Mouse (Mus musculus) kidney, adult 2 months (tissue): ENCODE measurements around the gene Fancg. TPM values are rescaled to one million over a fixed set of nuclear protein-coding genes. Genes with fewer than 3 reads are reported as not detected.
"Not testable (repeated sequence)": the region's sequence is repeated elsewhere in the genome, so short reads cannot be mapped to it uniquely, and the experiment has no call there.

Experiments used
- DNase-seq: peaks from one replicate; pipeline ENCODE4 v3.0.0; 2021
- H3K27ac ChIP-seq: fragments of 200-500 bp; 2 replicates; pipeline ENCODE4 v1.5.1; 2012; ENCODE audit warnings: low read depth, low read length, control low read depth, inconsistent platforms; ENCODE audit not compliant: insufficient read depth
- H3K27me3 ChIP-seq: fragments of 200-500 bp; replicated peaks from 2 replicates; pipeline ENCODE4 v1.6.1; 2012; ENCODE audit warnings: mild to moderate bottlenecking, moderate library complexity, low read length, inconsistent platforms; ENCODE audit not compliant: control insufficient read depth, insufficient read depth
- H3K36me3 ChIP-seq: fragments of 200-500 bp; 2 replicates; pipeline ENCODE4 v1.6.1; 2012; ENCODE audit warnings: mild to moderate bottlenecking, moderate library complexity, low read length, inconsistent platforms; ENCODE audit not compliant: control insufficient read depth, insufficient read depth
- H3K4me1 ChIP-seq: fragments of 200-500 bp; 2 replicates; pipeline ENCODE4 v1.6.1; 2011; ENCODE audit warnings: low read length; ENCODE audit not compliant: control insufficient read depth, insufficient read depth
- H3K4me3 ChIP-seq: fragments of 200-500 bp; 2 replicates; pipeline ENCODE4 v1.5.1; 2011; ENCODE audit warnings: mild to moderate bottlenecking, low read depth, low read length, control low read depth; ENCODE audit not compliant: insufficient read depth
- CTCF ChIP-seq: fragments of 200-500 bp; conservative IDR thresholded peaks from 2 replicates; pipeline ENCODE4 v1.5.1; 2011; ENCODE audit warnings: low read depth, mild to moderate bottlenecking, control low read depth, low read length, moderate library complexity, mixed read lengths; ENCODE audit not compliant: insufficient read depth, insufficient read length
- POLR2A ChIP-seq: fragments of 200-500 bp; IDR thresholded peaks from one replicate; pipeline ENCODE4 v1.6.1; 2011; ENCODE audit warnings: low read depth, low read length, control low read depth
- WGBS: fragments of 180-500 bp; shearing (Covaris S2); methylation state at CpG from one replicate; pipeline ENCODE4 v1.1.7; 2018; 5-methylcytosine and 5-hydroxymethylcytosine counted together
- polyA plus RNA-seq: library from polyadenylated mRNA; depleted of rRNA; stranded (reverse); fragments of >200 nt; gene quantifications from 2 replicates; pipeline ENCODE4 v1.2.3, GENCODE M21; 2012

Fancg gene
- polyA plus RNA-seq, 1 experiment = 6.8 TPM

GRCm38 (mm10) chr4:43012091-43012490 lies 1.8 kb upstream of the Fancg start:
- TF ChIP-seq POLR2A (no peak), CTCF (no peak)
- Histone ChIP-seq H3K36me3 (no peaks in the 10 kb centered on the region), H3K27me3 (no peaks in the 10 kb centered on the region), H3K4me3 (no peak overlapping the region), H3K4me1 (peaks cover 4% of the 10 kb centered on the region; the same call in 1 of the 2 replicates), H3K27ac (no peak overlapping the region)
- no peak for DNase-seq
- 91% methylated on average over 1 of the region's 1 CpGs for WGBS

GRCm38 (mm10) chr4:43005765-43006164 lies 4.5 kb downstream of the Fancg start:
- WGBS = 50% methylated on average over 2 of the region's 2 CpGs
- TF ChIP-seq CTCF (peak; percentile 39; the same call in 1 of the 2 replicates), POLR2A (no peak)
- Histone ChIP-seq H3K27me3 (no peaks in the 10 kb centered on the region), H3K27ac (no peak overlapping the region), H3K36me3 (no peaks in the 10 kb centered on the region), H3K4me3 (no peak overlapping the region), H3K4me1 (peaks cover 17% of the 10 kb centered on the region; the same call in 1 of the 2 replicates)
- peak; percentile 75 for DNase-seq

- no peak overlapping the region for H3K4me3 ChIP-seq
- H3K4me1 ChIP-seq = peaks cover 20% of the 10 kb centered on the region; the same call in 1 of the 2 replicates
- TF ChIP-seq POLR2A = no peak
- TF ChIP-seq CTCF = no peak
- H3K36me3 ChIP-seq = no peaks in the 10 kb centered on the region
- WGBS = 96% methylated on average over 3 of the region's 3 CpGs
- no peaks in the 10 kb centered on the region for H3K27me3 ChIP-seq
- H3K27ac ChIP-seq = no peak overlapping the region
- no peak for DNase-seq
These were observed 5.4 kb downstream of the Fancg start for GRCm38 (mm10) chr4:43004951-43005350.

- 46% methylated on average over 12 of the region's 12 CpGs for WGBS
These were observed 7.4 kb downstream of the Fancg start for GRCm38 (mm10) chr4:43002756-43003439.

GRCm38 (mm10) chr4:43001272-43001671 lies 9.0 kb downstream of the Fancg start:
- no peak for TF ChIP-seq CTCF
- TF ChIP-seq POLR2A = no peak
- H3K27ac ChIP-seq = no peak overlapping the region
- WGBS = 91% methylated on average over 2 of the region's 2 CpGs

More at GRCm38 (mm10) chr4:43002756-43003439, 7.4 kb downstream of the Fancg start:
- no peak for TF ChIP-seq POLR2A
- no peak for TF ChIP-seq CTCF
- Histone ChIP-seq H3K4me1 (peaks cover 22% of the 10 kb centered on the region; the same call in 1 of the 2 replicates), H3K4me3 (no peak overlapping the region), H3K27ac (peak overlapping the region; percentile 67; the same call in 1 of the 2 replicates), H3K36me3 (no peaks in the 10 kb centered on the region), H3K27me3 (no peaks in the 10 kb centered on the region)
- peak; percentile 77 for DNase-seq

GRCm38 (mm10) chr4:43000141-43000986 lies 9.9 kb downstream of the Fancg start, which contains the start of gene Vcp:
TSS of gene Vcp (minus strand) at chr4:43000507.
- H3K4me1 ChIP-seq = peaks cover 27% of the 10 kb centered on the region; the same call in 1 of the 2 replicates
- DNase-seq = peak; percentile 100
- peak within 1 kb of the TSS; percentile 98 for H3K4me3 ChIP-seq
- 1% methylated on average over 55 of the region's 56 CpGs for WGBS
- not testable (repeated sequence) for H3K36me3 ChIP-seq, H3K27me3 ChIP-seq
- H3K27ac ChIP-seq = peak within 1 kb of the TSS; percentile 97

More at GRCm38 (mm10) chr4:43001272-43001671, 9.0 kb downstream of the Fancg start:
- Histone ChIP-seq H3K36me3 (no peaks in the 10 kb centered on the region), H3K27me3 (no peaks in the 10 kb centered on the region), H3K4me3 (no peak overlapping the region), H3K4me1 (peaks cover 27% of the 10 kb centered on the region; the same call in 1 of the 2 replicates)
- no peak for DNase-seq
